Mouse (Mus musculus) stomach, embryonic 14.5 days (tissue): ENCODE data around the gene Adam23. TPM values are rescaled to one million over a fixed set of nuclear protein-coding genes. Genes with fewer than 3 reads are reported as not detected.
A peak's percentile ranks its signal among the peaks of the same experiment; 100 is the strongest.

Experiments
- ATAC-seq: fragments of 200-750 bp; cut with Nextera tagmentation; 2 replicates; pipeline ENCODE4 v1.8.0; 2017; ENCODE audit warnings: low read depth, moderate TSS enrichment; ENCODE audit not compliant: insufficient number of reproducible peaks, insufficient read depth, low FRiP score
- H3K27ac ChIP-seq: fragments of 300-500 bp; sonication (generic); 2 replicates; pipeline ENCODE4 v1.5.1; 2014; ENCODE audit warnings: mild to moderate bottlenecking, low read length, moderate library complexity, mixed read lengths
- H3K27me3 ChIP-seq: fragments of 300-500 bp; sonication (generic); 2 replicates; pipeline ENCODE4 v1.6.1; 2014; ENCODE audit warnings: low read length, control low read depth, mixed read lengths; ENCODE audit not compliant: control insufficient read depth, insufficient read depth
- H3K36me3 ChIP-seq: fragments of 300-500 bp; sonication (generic); 2 replicates; pipeline ENCODE4 v1.6.1; 2014; ENCODE audit warnings: mild to moderate bottlenecking, control low read depth, low read length, moderate library complexity, mixed read lengths; ENCODE audit not compliant: control insufficient read depth, insufficient read depth
- H3K4me1 ChIP-seq: fragments of 300-500 bp; sonication (generic); 2 replicates; pipeline ENCODE4 v1.6.1; 2014; ENCODE audit warnings: low read length, control low read depth, mixed read lengths; ENCODE audit not compliant: control insufficient read depth, insufficient read depth
- H3K4me2 ChIP-seq: fragments of 300-500 bp; sonication (generic); replicated peaks from 2 replicates; pipeline ENCODE4 v1.6.1; 2014; ENCODE audit warnings: low read depth, low read length, control low read depth
- H3K4me3 ChIP-seq: fragments of 300-500 bp; sonication (generic); 2 replicates; pipeline ENCODE4 v1.5.1; 2014; ENCODE audit warnings: low read depth, low read length, control low read depth
- H3K9ac ChIP-seq: fragments of 300-500 bp; sonication (generic); replicated peaks from 2 replicates; pipeline ENCODE4 v1.6.1; 2014; ENCODE audit warnings: low read depth, mild to moderate bottlenecking, control low read depth, low read length, moderate library complexity, mixed read lengths
- H3K9me3 ChIP-seq: fragments of 300-500 bp; sonication (generic); 2 replicates; pipeline ENCODE4 v1.6.1; 2016; ENCODE audit warnings: low read depth, low read length, control low read depth; ENCODE audit not compliant: control insufficient read depth
- WGBS: fragments of 180-500 bp; shearing (Covaris S2); extraction: QIAGEN DNeasy Blood & Tissue Kit; methylation state at CpG from one replicate; pipeline ENCODE4 v1.1.7; 2014; 5-methylcytosine and 5-hydroxymethylcytosine counted together
- polyA plus RNA-seq: library from polyadenylated mRNA; unstranded; fragments of >200 nt; fragmentation: Nextera tagmentation; extraction: Ambion mirVana; gene quantifications from 2 replicates; pipeline ENCODE4 v1.2.1, GENCODE M21; 2014

Gene Adam23
- 5.4 and 6.0 TPM in 2 replicates for polyA plus RNA-seq

- under 1% methylated on average over 41 of the region's 41 CpGs for WGBS
- Histone ChIP-seq H3K9ac (peak within 1 kb of the TSS; percentile 45; the same call in 1 of the 2 replicates), H3K4me1 (0 out of 2 replicates have a peak, but pooled peaks cover 4% of the 10 kb centered on the region), H3K27ac (no peak within 1 kb of the TSS), H3K9me3 (no peaks in the 10 kb centered on the region), H3K4me2 (peak within 1 kb of the TSS; percentile 98), H3K4me3 (peak within 1 kb of the TSS; percentile 63), H3K36me3 (no peaks in the 10 kb centered on the region), H3K27me3 (peaks cover 6% of the 10 kb centered on the region)
- ATAC-seq, result 0 out of 2 replicates have a peak, but pooled peaks have one; percentile 61
Measured at GRCm38 (mm10) chr1:63445656-63446046, at the start of gene Adam23. Gene Adam23 (plus strand): TSS chr1:63445891.

GRCm38 (mm10) chr1:63401130-63401529, 44.6 kb upstream of the Adam23 start:
- WGBS, result 75% methylated on average over 5 of the region's 5 CpGs
- no peak for ATAC-seq

GRCm38 (mm10) chr1:63403601-63404000, 42.1 kb upstream of the Adam23 start:
- H3K9ac ChIP-seq, result no peak overlapping the region
- H3K27ac ChIP-seq, result no peak overlapping the region
- H3K9me3 ChIP-seq, result no peaks in the 10 kb centered on the region
- no peaks in the 10 kb centered on the region for H3K36me3 ChIP-seq
- no peaks in the 10 kb centered on the region for H3K4me1 ChIP-seq
- H3K27me3 ChIP-seq, result no peaks in the 10 kb centered on the region
- ATAC-seq, result no peak
- H3K4me2 ChIP-seq, result no peak overlapping the region
- H3K4me3 ChIP-seq, result no peak overlapping the region
- 50% methylated on average over 4 of the region's 4 CpGs for WGBS

More at GRCm38 (mm10) chr1:63401130-63401529, 44.6 kb upstream of the Adam23 start:
- H3K36me3 ChIP-seq, result no peaks in the 10 kb centered on the region
- no peak overlapping the region for H3K4me3 ChIP-seq
- no peaks in the 10 kb centered on the region for H3K4me1 ChIP-seq
- no peak overlapping the region for H3K27ac ChIP-seq
- no peak overlapping the region for H3K4me2 ChIP-seq
- no peaks in the 10 kb centered on the region for H3K9me3 ChIP-seq
- H3K27me3 ChIP-seq, result no peaks in the 10 kb centered on the region
- H3K9ac ChIP-seq, result no peak overlapping the region

GRCm38 (mm10) chr1:63408344-63408743, 37.3 kb upstream of the Adam23 start:
- no peak overlapping the region for H3K4me2 ChIP-seq
- H3K27me3 ChIP-seq, result no peaks in the 10 kb centered on the region
- H3K9ac ChIP-seq, result no peak overlapping the region
- 87% methylated on average over 6 of the region's 6 CpGs for WGBS
- H3K27ac ChIP-seq, result no peak overlapping the region
- no peak for ATAC-seq
- H3K4me3 ChIP-seq, result no peak overlapping the region
- no peaks in the 10 kb centered on the region for H3K36me3 ChIP-seq
- H3K9me3 ChIP-seq, result no peaks in the 10 kb centered on the region
- H3K4me1 ChIP-seq, result no peaks in the 10 kb centered on the region

GRCm38 (mm10) chr1:63418491-63418890, 27.2 kb upstream of the Adam23 start:
- no peaks in the 10 kb centered on the region for H3K27me3 ChIP-seq
- H3K4me1 ChIP-seq, result no peaks in the 10 kb centered on the region
- H3K9me3 ChIP-seq, result no peaks in the 10 kb centered on the region
- H3K27ac ChIP-seq, result no peak overlapping the region
- ATAC-seq, result no peak
- H3K4me3 ChIP-seq, result no peak overlapping the region
- WGBS, result 44% methylated on average over 8 of the region's 8 CpGs
- H3K4me2 ChIP-seq, result no peak overlapping the region
- no peaks in the 10 kb centered on the region for H3K36me3 ChIP-seq
- H3K9ac ChIP-seq, result no peak overlapping the region

GRCm38 (mm10) chr1:63430668-63431067, 15.0 kb upstream of the Adam23 start:
- H3K27me3 ChIP-seq, result no peaks in the 10 kb centered on the region
- no peaks in the 10 kb centered on the region for H3K9me3 ChIP-seq
- H3K4me1 ChIP-seq, result no peaks in the 10 kb centered on the region; the same call in 1 of the 2 replicates
- 83% methylated on average over 6 of the region's 6 CpGs for WGBS
- H3K9ac ChIP-seq, result no peak overlapping the region
- H3K36me3 ChIP-seq, result no peaks in the 10 kb centered on the region
- no peak overlapping the region for H3K27ac ChIP-seq
- H3K4me3 ChIP-seq, result no peak overlapping the region
- no peak overlapping the region for H3K4me2 ChIP-seq
- no peak for ATAC-seq

GRCm38 (mm10) chr1:63431166-63431565, 14.5 kb upstream of the Adam23 start:
- no peak overlapping the region for H3K4me3 ChIP-seq
- H3K27me3 ChIP-seq, result no peaks in the 10 kb centered on the region
- no peaks in the 10 kb centered on the region for H3K36me3 ChIP-seq
- no peaks in the 10 kb centered on the region for H3K9me3 ChIP-seq
- no peak for ATAC-seq
- no peak overlapping the region for H3K9ac ChIP-seq
- H3K4me2 ChIP-seq, result no peak overlapping the region
- 79% methylated on average over 8 of the region's 8 CpGs for WGBS
- H3K4me1 ChIP-seq, result no peaks in the 10 kb centered on the region; the same call in 1 of the 2 replicates
- no peak overlapping the region for H3K27ac ChIP-seq

GRCm38 (mm10) chr1:63431842-63432241, 13.8 kb upstream of the Adam23 start:
- no peaks in the 10 kb centered on the region for H3K9me3 ChIP-seq
- H3K9ac ChIP-seq, result no peak overlapping the region
- no peaks in the 10 kb centered on the region for H3K27me3 ChIP-seq
- no peak overlapping the region for H3K4me3 ChIP-seq
- WGBS, result 42% methylated on average over 3 of the region's 3 CpGs
- no peak for ATAC-seq
- H3K27ac ChIP-seq, result no peak overlapping the region
- no peaks in the 10 kb centered on the region; the same call in 1 of the 2 replicates for H3K4me1 ChIP-seq
- no peak overlapping the region for H3K4me2 ChIP-seq
- H3K36me3 ChIP-seq, result no peaks in the 10 kb centered on the region

GRCm38 (mm10) chr1:63434052-63434451, 11.6 kb upstream of the Adam23 start:
- H3K27ac ChIP-seq, result no peak overlapping the region
- no peaks in the 10 kb centered on the region; the same call in 1 of the 2 replicates for H3K4me1 ChIP-seq
- no peak overlapping the region for H3K4me3 ChIP-seq
- no peaks in the 10 kb centered on the region for H3K9me3 ChIP-seq
- ATAC-seq, result no peak
- H3K4me2 ChIP-seq, result no peak overlapping the region
- H3K36me3 ChIP-seq, result no peaks in the 10 kb centered on the region
- WGBS, result 43% methylated on average over 7 of the region's 7 CpGs
- no peaks in the 10 kb centered on the region for H3K27me3 ChIP-seq
- no peak overlapping the region for H3K9ac ChIP-seq
